Mouse (Mus musculus) ovary, postnatal 14 days (tissue): ENCODE measurements around the gene Cnot2.
A peak's percentile ranks its signal among the peaks of the same experiment; 100 is the strongest.
"Not testable (repeated sequence)": the region's sequence is repeated elsewhere in the genome, so short reads cannot be mapped to it uniquely, and the experiment has no call there.

ENCODE experiments used
- DNase-seq: peaks from one replicate; pipeline ENCODE4 v3.0.0; 2022; ENCODE audit warnings: low spot score

Cnot2 gene

DNA sequence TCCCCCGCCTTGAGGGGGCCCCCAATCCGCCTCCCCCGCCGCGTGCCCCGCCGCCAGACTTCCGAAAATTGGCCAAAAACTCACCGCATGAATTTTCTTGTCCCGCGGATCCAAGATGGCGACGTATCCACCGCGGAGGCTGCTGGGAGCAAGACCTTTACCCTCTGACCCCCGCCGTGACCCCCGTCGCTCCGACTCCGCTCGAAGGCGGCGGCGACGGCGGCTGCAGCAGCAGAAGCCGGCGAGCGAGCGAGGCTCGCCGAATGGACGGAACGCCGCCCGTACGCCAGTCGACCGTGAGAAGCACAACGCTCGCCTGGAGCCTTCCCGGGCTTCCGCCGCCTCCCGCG is at the start of gene Cnot2:
TSS of gene Cnot2 (minus strand) at position 143 of the 350 bp plus-strand sequence.
- peak; percentile 88 for DNase-seq

DNA sequence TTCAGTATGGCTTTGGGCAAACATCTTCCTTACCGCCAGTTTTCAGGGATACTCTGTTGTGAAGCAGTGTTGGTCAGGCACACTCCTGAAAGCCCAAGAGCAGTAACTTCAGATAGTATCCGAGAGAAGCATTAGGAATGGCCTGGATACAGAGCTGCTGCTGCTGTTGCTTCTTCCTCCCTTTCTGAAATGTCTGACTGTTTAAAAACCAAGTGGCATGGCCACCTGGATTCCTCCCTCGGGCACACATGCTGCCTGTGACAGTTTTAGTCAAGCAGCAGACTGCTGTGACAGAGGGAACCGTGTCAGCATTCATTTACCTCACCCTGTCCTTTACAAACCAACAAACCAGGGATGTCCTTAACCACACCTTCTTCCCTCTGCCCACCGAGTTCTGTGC is 47.6 kb upstream of the Cnot2 start:
- no peak for DNase-seq

DNA sequence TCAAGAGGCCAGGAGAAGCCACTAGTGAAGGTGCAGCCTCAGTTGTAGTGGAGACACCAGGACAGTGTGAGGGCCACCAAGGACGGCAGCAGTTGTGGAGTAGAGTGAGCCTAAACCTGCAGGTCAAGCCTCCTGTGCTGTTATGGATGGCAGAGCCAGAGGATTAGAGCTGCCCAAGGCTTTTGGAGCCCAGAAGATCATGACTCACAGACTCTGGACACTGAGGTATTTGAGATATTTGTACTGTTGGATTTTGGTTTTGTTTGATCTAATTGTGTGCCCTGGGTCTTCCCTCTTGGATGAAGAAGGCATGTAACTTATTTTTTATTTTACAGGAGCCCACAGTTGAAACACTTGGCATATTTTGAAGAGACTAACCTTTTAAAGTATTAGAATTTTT is 44.7 kb upstream of the Cnot2 start:
- no peak for DNase-seq

DNA sequence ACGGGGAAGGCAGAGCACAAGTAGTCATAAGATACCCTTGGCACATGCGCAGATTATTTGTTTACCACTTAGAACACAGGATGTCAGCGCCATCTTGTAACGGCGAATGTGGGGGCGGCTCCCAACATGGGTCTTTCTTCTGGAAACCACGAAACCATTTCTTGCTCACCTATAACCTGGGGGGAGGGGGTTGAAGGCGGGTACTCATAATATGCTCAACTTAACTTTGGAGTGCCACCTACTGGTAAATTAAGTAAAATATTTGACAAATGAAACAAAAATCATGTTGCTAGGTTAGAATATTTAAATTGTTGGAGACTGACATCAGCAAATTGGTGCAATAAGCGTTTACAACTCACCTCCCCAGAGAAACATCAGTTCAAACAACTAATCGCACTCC is 31.9 kb upstream of the Cnot2 start:
- DNase-seq = not testable (repeated sequence)

DNA sequence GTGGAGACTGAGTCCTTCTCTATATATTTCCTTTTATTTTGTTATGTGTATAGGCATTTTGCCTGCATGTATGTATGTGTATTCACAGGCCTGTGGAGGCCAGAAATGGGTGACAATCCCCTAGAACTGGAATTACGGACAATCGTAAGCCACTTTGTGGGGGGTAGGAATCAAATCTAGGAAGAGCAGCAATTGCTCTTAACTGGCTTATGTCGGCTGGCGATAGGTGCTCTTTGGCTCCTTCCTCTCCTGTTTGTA is 23.5 kb upstream of the Cnot2 start:
- DNase-seq = no peak

GRCm38 (mm10) chr10:116604081-116604904 is 23.0 kb upstream of the Cnot2 start:
- no peak for DNase-seq

DNA sequence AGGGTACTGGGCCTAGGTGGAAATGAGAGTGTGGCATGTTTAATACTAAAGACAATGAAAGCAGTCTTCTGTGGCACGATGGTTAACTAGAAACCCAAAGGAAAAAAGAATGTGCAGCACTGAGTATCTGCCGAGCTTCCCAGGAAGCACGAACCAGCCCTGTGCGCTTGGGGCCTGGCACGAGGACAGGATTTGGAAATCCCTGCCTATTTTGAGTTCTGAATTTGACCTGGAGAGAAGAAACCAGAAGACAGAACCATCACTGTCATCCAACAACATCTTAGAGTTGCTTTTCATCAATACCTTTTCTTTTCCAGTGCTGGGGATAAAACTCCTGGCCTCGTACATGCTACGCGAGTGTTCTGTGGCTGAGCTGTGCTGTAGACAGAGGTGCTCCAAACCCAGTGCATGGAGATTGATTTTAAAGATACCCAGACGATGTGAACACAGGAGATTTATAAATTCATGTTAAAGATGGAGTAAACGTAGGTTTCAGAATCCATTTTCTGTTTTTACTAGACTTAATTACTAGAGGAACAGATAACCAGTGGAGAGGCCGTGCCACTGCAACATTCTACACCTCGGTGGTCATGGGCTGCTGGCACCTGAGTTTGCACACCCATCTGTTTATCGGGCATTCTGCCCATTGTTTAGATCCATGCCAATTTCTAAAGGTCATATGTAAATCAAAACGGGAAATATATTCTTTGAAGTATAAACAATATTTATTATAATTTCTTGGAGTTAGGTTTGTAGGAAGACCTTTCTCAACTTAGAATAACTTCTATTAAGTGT is 17.9 kb upstream of the Cnot2 start:
- DNase-seq = no peak

DNA sequence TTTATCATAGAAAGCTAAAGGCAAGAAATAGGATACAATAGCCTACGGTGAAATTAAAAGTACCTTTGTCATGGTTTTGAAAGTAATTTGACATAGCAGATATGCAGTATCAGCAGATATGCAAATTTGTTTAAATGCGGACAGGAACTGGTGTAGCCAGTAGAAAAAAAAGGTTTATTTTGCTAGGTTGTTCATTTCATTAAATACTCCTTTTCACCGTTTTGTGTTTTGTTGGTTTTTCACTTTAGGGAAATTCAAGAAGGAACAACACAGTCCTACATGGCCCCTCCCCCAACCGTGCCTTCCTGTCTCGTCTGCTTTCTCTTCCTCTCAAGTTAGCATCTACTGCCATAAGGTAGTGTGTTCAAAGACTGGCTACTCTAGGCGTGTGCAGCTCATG is 1.4 kb upstream of the Cnot2 start:
- DNase-seq = no peak

DNA sequence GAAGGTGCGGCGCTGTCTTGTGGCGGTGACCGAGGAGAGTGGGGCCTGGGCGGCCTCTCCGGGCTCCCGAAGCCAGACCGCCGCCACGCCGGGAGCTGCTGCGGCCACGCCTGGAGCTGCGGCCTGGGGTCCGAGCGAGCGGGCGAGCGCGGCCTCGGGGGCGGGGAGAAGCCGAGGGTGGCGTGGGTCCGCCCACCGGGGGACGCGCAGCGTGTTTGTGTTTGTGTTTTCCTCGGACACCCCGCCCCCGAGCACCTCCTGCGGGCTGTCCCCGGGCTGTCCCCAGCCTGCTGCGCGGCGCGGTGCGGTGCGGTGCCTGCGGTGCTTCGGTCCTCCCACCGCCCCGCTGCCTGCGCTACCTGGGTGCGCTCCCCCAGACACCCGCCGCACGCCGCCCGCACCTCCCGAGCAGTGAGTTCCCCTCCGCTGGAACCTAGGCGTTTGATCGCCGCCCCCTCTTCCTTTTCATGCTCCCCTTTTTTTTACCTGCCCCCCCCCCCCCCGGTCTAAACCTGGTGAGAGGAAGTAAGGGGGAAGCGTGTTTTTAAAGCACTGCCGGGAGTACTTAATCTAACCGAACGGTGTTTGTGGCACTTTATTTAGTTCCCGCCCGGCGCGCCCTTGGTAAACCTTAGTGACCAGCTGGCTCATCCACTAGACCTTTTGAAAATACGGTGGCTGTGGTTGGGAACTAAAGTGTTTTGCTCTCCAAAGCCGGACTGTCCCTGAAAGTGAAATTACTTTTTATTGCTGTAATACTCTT is 589 bp upstream of the Cnot2 start:
- peak; percentile 44 for DNase-seq

DNA sequence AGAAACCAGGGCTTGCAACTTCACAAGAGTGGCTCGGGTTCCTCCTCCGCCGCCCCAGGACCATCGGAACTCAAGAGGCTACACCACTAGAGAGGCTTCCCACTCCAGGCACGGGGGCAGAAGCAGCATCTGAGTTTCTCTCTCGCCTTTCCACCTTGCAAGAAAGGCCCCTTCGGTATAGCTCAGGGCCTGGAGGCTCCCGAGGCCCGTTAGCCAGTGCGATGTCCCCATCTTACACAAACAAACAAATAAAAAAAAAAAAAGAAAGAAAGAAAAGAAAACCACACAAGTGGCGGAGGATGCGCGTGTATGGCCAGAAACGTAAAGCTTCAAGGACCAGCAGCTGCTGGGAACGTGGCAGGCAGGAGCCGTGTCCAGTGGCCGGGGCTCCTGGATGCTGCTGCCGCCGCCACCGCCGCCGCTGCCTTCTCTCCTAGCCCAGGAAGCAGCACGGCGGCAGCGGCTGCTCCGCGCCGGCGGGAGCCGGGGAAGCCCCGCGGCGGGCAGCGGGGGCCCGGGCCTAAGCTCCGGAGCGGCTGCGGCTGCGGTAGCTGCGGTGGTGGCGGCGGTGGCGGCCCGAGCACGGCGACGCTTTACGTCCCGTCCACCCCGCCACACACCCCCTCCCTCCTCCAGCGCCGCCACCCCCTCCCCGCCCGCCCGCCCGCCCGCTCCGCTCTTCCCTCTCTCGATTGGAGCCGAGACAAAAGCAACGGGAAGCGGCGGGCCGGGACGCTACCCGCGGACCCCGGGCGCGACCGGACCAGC is 536 bp downstream of the Cnot2 start:
- peak; percentile 11 for DNase-seq

- DNase-seq = no peak
Measured at GRCm38 (mm10) chr10:116579478-116579877, 1.8 kb downstream of the Cnot2 start.

- no peak for DNase-seq
Measured at GRCm38 (mm10) chr10:116578375-116578774, 2.9 kb downstream of the Cnot2 start.

DNA sequence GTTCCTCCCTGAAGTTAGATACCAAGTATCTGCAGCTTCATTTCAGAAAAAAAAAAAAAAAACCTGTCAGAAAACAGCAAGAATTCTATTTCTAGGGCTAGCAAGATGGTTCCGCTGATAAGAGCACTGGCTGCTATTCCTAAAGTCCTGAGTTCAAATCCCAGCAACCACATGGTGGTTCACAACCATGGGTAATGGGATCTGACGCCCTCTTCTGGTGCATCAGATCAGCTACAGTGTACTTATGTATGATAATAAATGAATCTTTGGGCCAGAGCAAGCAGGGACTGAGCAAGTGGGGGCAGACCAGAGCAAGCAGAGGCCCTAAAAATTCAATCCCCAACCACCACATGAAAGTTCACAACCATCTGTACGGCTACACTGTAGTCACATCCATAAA is 4.1 kb downstream of the Cnot2 start:
- DNase-seq = no peak

DNA sequence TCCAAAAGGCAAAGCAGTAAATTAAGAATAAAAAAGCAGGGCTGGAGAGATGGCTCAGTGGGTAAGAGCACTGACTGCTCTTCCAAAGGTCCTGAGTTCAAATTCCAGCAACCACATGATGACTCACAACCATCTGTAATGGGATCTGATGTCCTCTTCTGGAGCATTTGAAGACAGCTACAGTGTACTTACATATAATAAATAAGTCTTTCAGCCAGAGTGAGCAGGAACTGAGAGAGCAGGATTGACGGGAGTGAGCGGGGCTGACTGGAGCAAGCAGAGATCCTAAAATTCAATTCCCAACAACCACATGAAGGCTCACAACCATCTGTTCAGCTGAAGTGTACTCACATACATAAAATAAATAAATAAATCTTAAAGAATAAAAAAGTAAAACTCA is 5.2 kb downstream of the Cnot2 start:
- DNase-seq = not testable (repeated sequence)

DNA sequence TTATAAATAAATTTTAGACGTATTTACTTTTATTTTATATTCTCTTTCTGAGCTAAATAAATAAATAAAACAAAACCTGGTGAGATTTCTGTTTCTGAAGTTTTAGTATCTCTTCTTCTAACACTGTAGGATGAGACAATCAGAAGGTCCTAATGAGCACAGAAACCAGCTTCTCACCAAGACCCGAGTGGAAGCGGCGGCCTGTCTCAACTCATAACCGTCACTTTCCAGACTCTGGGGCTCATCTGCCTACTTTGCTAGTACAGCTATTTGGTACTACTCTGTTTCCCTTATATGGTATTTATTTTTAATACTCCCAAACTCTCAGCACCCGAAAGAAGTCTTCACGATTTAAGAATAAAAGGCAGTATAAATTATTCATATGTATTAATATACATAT is 10.8 kb downstream of the Cnot2 start:
- no peak for DNase-seq

- DNase-seq = no peak
Measured at GRCm38 (mm10) chr10:116568539-116568938, 12.8 kb downstream of the Cnot2 start.

DNA sequence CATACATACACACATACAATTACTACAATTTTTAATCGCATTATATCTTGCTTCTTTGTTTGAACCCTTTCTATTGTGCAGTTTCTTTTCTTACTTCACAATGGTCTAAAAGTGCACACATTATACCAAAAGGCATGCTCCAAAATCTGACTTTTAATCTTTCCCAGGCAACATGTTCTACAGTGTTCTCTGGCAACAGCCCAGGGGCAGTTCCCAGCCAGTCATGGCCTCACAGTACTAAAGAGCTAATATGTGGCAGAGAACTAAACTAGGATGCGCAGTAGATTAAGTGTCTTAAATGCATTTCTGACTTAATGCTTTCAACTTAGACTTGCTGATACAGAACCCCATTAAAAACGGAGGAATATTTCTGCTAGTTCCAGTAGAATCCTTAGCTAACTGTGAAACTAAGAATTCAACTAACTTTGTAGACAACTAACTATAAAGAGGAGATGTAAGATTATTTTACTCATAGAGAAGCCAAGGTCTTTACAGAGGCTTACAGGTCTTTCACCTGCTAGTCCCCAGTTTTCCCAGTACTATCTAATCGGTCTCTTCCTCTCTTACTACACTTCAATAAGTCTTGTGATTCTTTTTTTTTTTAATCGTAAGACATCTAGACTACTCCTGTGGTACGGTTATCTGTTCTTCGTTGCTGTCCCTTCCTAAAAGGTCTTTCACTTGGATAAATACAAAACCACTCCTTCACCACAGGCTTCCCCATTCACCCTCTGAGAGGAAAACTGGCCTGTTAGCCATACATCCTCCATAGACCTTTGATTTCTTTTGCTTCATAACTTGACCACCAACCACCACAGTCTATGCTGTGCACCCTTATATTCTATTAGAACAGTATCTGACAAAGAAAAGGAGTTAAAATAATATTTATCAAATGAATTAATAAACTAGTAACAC is 13.6 kb downstream of the Cnot2 start:
- no peak for DNase-seq

- not testable (repeated sequence) for DNase-seq
Measured at GRCm38 (mm10) chr10:116566492-116566891, 14.8 kb downstream of the Cnot2 start.

DNA sequence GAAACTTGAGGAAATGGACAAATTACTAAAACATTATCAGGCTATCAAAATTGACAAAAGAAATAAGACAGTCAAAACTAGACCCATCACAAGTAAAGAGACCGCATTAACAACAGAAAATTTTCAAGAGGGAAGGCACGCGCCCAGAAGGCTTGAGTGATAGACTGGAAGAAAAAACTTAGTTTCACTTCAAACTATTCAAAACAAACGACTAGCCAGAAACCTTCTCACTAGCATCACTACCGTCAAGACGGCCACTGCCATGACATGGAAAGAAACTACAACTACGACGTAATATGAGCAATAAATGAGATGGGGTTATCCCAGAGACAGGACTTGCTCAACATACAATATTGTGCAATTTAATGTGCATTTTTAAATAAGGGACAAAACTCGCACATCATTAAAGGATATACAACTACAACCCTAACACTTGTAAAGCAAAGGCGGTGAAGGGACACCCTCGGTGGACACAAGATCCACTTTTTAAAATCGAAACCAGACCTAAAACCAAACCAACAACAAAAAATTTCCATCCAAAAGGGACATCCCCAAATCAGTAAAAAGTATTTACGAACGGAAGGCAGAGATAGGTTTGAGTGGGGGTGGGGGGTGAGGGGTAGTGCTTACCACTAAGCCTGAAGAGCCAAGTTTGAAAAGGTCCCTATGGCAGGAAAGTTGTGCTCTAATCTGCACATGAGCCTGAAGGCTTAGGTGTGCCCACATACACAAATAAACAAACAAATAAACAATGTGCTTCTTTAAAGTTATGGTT is 16.3 kb downstream of the Cnot2 start:
- no peak for DNase-seq

DNA sequence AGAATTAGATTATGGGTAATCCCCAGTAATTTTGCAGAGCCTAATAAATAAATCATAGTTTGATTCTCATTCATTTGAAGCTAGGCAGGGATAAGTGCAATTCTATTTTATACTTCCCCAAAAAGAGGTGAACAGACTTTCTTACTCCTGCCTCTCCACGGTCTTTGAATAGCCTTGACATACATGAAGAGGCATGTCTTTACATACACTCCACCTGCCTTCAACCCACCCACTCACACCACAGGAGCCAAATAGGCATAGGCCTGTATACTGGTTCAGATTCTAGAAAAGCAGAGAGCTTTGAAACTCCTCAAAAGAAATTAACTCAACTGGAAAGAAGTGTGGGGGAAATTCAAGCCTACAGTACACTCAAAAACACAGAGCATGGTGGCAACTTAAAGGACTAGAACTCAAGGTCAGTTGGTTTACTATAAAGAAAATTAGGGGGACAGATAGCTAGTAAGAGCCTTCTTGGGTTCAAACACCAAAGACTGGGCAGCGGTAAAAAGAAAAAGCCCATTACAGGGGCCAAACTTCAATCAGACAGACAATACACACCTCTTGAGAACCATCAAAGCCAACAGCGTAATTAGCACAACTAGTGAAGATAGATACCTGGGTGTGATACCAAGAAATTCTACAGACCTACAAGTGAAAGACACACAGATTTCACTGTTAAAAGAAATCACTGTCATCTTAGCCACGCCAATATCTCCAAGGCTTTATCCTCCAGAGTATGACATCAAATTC is 18.4 kb downstream of the Cnot2 start:
- no peak for DNase-seq
